Mouse (Mus musculus): ENCODE data around the gene Smco2.
A peak's percentile ranks its signal among the peaks of the same experiment; 100 is the strongest.

DNA sequence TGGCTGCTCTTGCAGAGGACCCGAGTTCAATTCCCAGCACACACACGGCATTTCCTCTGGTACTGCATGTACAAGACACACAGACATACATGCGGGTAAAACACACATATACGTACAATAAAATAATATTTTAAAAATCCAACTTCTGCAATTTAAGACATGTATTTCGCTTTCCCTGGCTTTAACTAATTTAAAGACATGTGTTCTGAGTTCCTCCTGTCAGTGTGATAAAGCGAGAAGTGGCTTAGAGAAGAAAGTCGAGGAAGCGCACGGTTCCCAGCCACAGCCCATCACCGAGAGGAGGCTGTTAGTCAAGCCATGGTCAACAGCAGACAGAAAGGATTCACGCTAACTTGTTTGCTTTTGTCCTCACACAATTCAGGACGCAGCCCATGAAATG, 18.6 kb upstream of the Smco2 start:
- TF ChIP-seq RCOR1 (IDR thresholded peaks at IDR 0.05; ENCODE audit: low read depth, low read length): no peak
- TF ChIP-seq CTCF (IDR thresholded peaks at IDR 0.05 in 2 of 3, conservative IDR thresholded peaks at IDR 0.05 in 1 of 3; ENCODE audit: control insufficient read depth in 1 of 3, insufficient read depth in 1 of 3, low read depth in 2 of 3, low read length in 3 of 3, poor library complexity in 1 of 3, severe bottlenecking in 1 of 3): no peak
- no peak for TF ChIP-seq POLR2AphosphoS2 (IDR thresholded peaks at IDR 0.05; ENCODE audit: low read length)
- no peak for TF ChIP-seq NRF1 (IDR thresholded peaks at IDR 0.05; ENCODE audit: insufficient read depth, low read depth, low read length, poor library complexity, severe bottlenecking)
- TF ChIP-seq CHD2 (IDR thresholded peaks at IDR 0.05; ENCODE audit: low read length): no peak
- no peak for TF ChIP-seq POLR2A (IDR thresholded peaks at IDR 0.05; ENCODE audit: control insufficient read depth in 1 of 2, insufficient read depth in 1 of 2, low read depth in 1 of 2, low read length in 2 of 2, poor library complexity in 1 of 2)
- peak; percentile 15; the same call in 1 of the 2 replicates for TF ChIP-seq SMC3 (IDR thresholded peaks at IDR 0.05; ENCODE audit: low read depth, low read length)
- no peak for TF ChIP-seq MAFK (IDR thresholded peaks at IDR 0.05; ENCODE audit: borderline replicate concordance, low read depth, low read length)
- 0 out of 2 replicates have a peak, but pooled peaks have one; percentile 7 for TF ChIP-seq ZC3H11A (IDR thresholded peaks at IDR 0.05; ENCODE audit: low read depth, low read length)
- peak; percentile 90 for TF ChIP-seq SIN3A (IDR thresholded peaks at IDR 0.05; ENCODE audit: low read length)
- TF ChIP-seq ZKSCAN1 (IDR thresholded peaks at IDR 0.05; ENCODE audit: low read depth, low read length): no peak
- TF ChIP-seq MYB (IDR thresholded peaks at IDR 0.05; ENCODE audit: low read depth, low read length): no peak
- TF ChIP-seq MXI1 (IDR thresholded peaks at IDR 0.05; ENCODE audit: low read depth, low read length): peak; percentile 97
